Mouse (Mus musculus) kidney, adult 2 months (tissue): Measurements from ENCODE around the gene Snx30.

Experiments
- CTCF ChIP-seq: fragments of 200-500 bp; conservative IDR thresholded peaks from 2 replicates; pipeline ENCODE4 v1.5.1; 2011; ENCODE audit warnings: low read depth, mild to moderate bottlenecking, control low read depth, low read length, moderate library complexity, mixed read lengths; ENCODE audit not compliant: insufficient read depth, insufficient read length
- POLR2A ChIP-seq: fragments of 200-500 bp; IDR thresholded peaks from one replicate; pipeline ENCODE4 v1.6.1; 2011; ENCODE audit warnings: low read depth, low read length, control low read depth

DNA sequence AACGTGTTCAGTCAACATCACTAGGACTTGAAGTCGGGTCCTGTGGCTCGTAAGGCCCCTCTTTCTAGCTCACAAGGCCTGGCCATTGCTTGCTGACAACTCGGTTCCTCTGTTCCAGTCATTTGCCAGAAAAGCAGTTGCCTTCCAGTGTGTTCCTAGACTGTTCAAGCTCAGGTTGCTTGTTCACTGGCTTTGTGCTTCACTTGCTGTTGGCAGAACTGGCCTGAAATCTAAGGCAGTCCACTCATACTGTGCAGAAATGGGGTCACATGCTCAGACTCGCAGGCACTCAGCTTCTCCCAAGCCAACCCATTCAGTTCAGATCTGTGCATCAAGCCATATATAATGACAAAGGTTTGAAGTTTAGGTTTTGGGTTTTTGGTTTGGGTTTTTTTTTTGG, 75.1 kb downstream of the Snx30 start:
- no peak for TF ChIP-seq CTCF
- TF ChIP-seq POLR2A: no peak
